Mouse (Mus musculus) spleen, postnatal 0 days (tissue): ENCODE data around the gene Slc38a10. TPM values are rescaled to one million over a fixed set of nuclear protein-coding genes. Genes with fewer than 3 reads are reported as not detected.

Experiments used
- polyA plus RNA-seq: library from polyadenylated mRNA; unstranded; fragments of >200 nt; fragmentation: Nextera tagmentation; extraction: Ambion mirVana; gene quantifications from 2 replicates; pipeline ENCODE4 v1.2.1, GENCODE M21; 2015

Slc38a10 gene
- polyA plus RNA-seq = 36.2 and 41.7 TPM in 2 replicates

GRCm38 (mm10) chr11:120151113-120151494 is at the start of gene Slc38a10:
Slc38a10 (minus strand) TSS chr11:120151346.

DNA sequence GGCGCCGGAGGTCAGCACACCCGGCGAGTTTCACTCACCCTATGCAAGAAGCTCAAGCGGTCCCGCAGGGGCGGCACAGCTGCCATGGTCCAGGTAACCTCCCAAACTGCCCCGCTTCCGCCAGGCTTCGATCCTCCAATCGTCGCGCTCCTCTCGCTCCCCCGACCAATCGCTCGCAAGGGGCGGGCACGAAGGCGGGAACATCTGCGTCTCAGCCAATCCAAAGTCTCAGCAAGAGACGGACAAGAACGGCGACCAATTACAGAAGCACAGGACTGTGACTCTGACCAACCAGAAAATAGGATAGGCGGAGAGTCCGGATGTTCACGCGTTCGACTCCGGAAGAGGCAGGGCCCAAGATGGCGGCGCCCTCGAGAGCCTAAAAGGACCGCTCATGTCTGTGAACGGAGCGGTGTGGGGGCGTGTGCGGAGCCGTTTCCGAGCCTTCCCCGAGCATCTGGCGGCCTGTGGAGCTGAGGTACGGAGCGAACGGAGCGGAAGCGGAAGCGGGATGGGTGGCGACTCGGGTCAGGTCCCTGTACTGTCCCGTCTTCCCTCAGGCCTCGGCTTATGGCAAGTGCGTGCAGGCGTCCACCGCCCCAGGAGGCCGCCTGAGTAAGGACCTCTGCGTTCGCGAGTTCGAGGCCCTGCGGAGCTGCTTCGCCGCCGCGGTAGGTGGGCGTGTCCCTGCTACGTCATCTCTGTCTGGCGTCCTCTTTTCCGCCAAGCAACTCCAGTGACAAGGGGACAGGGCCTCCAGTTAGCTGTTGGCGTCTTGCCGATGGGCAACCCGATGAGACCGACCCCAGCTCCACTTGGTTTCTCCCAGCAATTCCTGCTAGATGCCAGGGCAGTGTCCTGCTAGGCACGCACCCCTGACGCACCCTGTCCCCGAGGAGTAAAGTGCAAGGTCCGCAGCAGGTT is 52.3 kb downstream of the Slc38a10 start, which contains the start of the genes Tepsin and Ndufaf8:
Tepsin (minus strand) TSS at position 144 of the 924 bp plus-strand sequence.
Ndufaf8 (plus strand) TSS at position 341 of the 924 bp plus-strand sequence.

DNA sequence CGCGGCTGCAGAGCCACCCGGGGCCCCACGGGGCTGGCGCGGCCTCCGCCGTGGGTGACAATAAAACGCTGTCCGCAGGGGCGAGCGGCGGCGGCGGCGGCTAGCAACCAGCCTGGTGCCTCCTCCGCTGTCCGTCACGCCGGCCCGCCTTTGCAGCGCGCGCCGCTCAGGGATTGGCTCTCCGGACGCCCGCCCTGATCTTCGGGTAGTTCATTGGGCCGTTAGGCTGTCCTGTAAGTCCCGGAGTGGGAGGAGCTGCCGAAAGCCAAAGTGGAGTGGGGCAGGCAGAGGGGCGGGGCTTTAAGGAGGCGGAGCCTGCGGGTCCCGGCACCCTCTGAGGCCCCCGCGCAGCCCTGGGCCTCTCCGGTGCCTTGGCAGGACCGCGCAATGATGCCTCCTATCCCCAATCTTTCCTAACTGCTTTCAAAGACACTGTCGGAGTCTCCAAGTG is 64.4 kb downstream of the Slc38a10 start, which contains the start of gene Cep131:
Cep131 (minus strand) TSS at position 126 of the 451 bp plus-strand sequence.

Other genes starting within 250 kb of the Slc38a10 start
- gene Chmp6, start 237.9 kb downstream of the Slc38a10 start, polyA plus RNA-seq = 38.4 and 45.6 TPM in 2 replicates
- gene Baiap2, start 208.6 kb downstream of the Slc38a10 start, polyA plus RNA-seq = 3.3 and 4.6 TPM in 2 replicates
- gene Aatk, start 104.2 kb downstream of the Slc38a10 start, polyA plus RNA-seq = 1.4 and 2.0 TPM in 2 replicates
- 6.4 and 8.5 TPM in 2 replicates for gene Cep131, start 64.5 kb downstream of the Slc38a10 start, polyA plus RNA-seq
- gene Tepsin, start 52.6 kb downstream of the Slc38a10 start, polyA plus RNA-seq = 5.5 and 7.6 TPM in 2 replicates
- 77.7 and 87.8 TPM in 2 replicates for gene Ndufaf8, start 52.4 kb downstream of the Slc38a10 start, polyA plus RNA-seq
- gene Bahcc1, start 81.6 kb upstream of the Slc38a10 start, polyA plus RNA-seq = 2.6 and 4.8 TPM in 2 replicates
- 706 and 868 TPM in 2 replicates for gene Actg1, start 197.2 kb upstream of the Slc38a10 start, polyA plus RNA-seq
- gene Fscn2, start 210.2 kb upstream of the Slc38a10 start, polyA plus RNA-seq = 0.29 and 0.52 TPM in 2 replicates
- gene Faap100, start 227.4 kb upstream of the Slc38a10 start, polyA plus RNA-seq = 11.0 and 12.8 TPM in 2 replicates